Mouse (Mus musculus) testis, postnatal 14 days (tissue): ENCODE data around the gene Mdc1.
"Not testable (repeated sequence)": the region's sequence is repeated elsewhere in the genome, so short reads cannot be mapped to it uniquely, and the experiment has no call there.

ENCODE experiments used
- DNase-seq: peaks from one replicate; pipeline ENCODE4 v3.0.0; 2021; ENCODE audit warnings: low spot score

The Mdc1 gene

GRCm38 (mm10) chr17:35822964-35823937 is 18.1 kb upstream of the Mdc1 start, which contains the start of gene Flot1:
TSS of gene Flot1 (plus strand) at chr17:35823230.
- peak; percentile 81 for DNase-seq

GRCm38 (mm10) chr17:35824402-35824801 is 16.9 kb upstream of the Mdc1 start:
- no peak for DNase-seq

DNA sequence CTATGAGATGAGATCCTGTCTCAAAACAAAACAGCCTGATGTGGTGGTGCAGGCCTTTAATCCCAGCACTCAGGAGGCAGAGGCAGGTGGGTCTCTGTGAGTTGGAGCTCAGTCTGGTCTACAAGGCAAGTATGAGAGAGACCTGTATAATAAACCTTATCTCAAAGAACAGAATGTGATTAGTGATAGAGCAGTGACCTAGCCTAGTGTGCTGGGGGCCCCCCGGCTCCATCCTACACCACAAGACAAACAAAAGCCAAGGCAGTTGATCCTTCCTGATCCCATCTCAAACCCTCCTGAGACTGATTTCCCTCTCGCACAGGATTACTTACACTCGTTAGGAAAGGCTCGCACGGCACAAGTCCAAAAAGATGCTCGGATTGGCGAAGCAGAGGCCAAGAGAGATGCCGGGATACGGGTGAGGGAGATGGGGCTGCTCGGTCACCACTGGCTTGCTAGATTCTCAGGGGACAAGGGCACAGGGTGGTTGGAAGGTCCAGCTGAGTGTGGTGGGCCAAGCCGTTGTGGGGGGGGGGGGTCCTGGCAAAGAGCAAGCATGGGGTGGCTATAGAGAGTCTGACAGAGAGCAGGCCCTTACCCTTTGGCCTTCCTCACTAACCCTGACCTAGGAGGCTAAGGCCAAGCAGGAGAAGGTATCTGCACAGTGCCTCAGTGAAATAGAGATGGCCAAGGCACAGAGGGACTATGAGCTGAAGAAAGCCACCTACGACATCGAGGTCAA is 16.0 kb upstream of the Mdc1 start:
- DNase-seq: no peak

DNA sequence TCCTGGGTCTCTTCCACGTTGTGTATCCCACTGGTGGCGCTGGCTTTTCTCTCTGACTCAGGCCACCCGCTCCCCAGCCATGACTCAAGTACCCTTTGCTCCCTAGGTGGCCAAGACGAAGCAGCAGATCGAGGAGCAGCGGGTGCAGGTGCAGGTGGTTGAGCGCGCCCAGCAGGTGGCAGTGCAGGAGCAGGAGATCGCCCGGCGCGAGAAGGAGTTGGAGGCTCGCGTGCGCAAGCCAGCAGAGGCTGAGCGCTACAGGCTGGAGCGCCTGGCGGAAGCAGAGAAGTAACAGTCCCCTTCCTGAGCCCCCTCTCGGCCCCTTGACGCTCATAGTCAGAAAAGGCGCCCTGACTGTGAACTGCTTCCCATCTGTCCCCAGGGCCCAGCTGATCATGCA is 11.6 kb upstream of the Mdc1 start:
- DNase-seq: peak; percentile 82

DNA sequence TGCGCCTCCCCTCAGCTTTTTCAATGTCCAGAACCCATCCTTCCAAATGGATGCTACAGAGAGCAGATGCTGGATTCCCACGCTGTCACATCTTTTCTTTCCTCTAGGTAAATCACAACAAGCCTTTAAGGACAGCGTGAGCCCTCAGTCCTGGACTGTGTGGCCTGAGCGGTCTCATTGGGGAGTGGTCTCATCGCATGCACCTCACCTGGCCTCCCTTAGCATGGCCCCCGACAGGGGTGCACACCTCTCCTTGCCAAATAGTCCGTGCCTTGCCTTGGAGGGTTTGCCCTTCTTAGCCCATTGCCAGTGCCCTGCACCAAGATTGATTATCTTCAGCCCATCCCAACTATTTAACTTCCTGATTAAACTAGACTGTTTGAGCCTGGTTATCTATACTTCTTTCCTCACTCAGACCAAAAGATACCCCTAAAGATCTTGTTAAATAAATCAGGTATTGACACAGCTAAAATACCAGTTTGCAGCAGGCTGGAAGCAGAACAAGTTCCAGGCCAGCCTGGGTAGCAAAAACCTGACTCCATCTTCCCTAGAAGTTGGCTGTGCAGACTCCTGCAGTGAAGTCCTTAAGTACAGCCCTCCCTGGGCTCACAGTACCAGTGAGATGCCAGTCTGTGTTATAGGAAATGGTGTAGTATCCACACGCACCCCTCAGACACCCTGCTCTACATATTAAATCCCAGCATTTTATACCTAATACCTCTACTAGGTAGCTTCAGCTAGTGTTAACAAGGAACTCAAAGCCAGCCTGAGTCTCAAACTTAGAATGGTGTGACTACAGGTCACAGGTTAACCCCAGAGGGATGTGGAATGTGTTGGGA is 8.7 kb upstream of the Mdc1 start:
- DNase-seq: no peak

DNA sequence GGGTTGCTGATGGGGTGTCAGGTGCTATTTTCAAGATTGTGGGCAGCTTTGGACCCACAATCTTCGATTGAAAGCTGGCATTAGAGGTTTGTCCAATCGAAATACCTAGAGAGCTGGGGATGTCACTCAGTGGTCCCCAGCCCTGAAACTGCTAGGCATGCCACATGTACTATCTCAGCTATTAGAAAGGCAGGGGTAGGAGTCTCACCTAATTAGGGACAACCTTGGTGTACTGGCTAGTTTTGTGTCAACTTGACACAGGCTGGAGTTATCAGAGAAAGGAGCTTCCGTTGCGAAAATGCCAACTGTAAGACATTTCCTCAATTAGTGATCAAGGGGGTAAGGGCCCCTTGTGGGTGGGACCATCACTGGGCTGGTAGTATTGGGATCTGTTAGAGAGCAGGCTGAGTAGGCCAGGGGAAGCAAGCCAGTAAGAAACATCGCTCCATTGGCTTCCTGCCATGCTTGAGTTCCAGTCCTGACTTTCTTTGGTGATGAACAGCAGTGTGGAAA is 8.0 kb upstream of the Mdc1 start:
- no peak for DNase-seq

DNA sequence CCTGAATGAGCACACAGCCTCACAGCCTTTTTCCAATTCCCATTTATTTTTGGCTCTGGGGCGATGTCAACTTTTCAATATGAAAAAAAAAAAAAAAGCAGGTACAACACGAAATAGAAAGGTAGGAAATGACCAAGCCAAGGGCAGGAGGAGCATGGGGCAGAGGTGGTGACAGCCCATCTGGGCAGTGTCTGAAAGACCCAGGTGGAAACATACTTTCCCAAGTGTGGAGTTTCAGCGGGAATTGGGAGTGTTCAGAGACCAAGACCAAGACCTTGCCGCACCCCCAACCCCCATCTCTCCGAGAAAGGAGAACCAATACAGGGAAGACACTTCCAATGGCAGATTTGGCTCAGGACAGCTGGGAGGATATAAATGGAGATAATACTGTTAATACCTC is 7.4 kb upstream of the Mdc1 start:
- DNase-seq: no peak

- no peak for DNase-seq
Measured at GRCm38 (mm10) chr17:35834696-35835422, 6.5 kb upstream of the Mdc1 start.

- no peak for DNase-seq
Measured at GRCm38 (mm10) chr17:35835424-35836140, 5.7 kb upstream of the Mdc1 start.

- peak; percentile 76 for DNase-seq
Measured at GRCm38 (mm10) chr17:35836178-35836965, 4.9 kb upstream of the Mdc1 start.

GRCm38 (mm10) chr17:35836991-35837422 is 4.3 kb upstream of the Mdc1 start:
- DNase-seq: peak; percentile 87

DNA sequence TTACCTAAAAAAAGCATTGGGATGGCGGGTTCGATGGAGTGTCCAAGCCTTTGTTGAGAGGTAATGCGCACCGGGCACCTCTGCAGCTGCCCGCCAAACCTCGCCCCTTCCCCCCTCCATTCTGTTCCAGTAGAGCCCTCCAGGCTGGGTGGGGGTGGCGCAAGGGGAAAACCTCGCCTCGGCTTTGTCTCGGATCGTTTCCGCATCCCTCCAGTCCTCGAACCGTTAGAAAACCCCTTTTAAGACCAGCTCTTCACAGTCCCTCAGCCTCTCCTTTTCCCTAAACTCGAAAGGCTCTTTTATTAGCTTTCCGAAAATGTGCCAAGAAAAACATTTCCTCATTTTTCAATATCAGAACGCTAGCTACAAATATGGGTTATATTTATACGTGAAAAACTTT is 3.8 kb upstream of the Mdc1 start:
- DNase-seq: peak; percentile 52

DNA sequence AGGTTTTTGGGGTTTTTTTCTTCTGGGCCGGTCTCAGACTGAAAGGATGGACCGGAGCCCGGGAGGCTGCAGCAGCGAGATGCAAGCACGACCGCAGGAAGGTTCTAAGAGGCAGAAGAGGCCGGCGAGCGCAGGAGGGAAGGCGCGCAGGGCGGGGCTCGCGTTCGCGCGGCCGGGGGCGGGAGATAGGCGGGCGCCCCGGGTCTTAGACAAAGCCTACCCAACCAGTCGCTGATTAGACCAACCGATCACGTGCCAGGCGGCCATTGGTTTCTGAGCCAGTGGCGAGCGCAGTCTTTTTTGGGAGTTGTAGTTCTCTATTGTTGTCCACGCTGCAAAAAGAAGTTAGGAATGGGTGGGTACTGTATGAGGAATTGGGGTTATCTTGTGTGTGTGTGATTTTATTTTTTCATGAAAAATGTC is 3.2 kb upstream of the Mdc1 start, which contains the start of gene Tubb5:
Tubb5 (minus strand) TSS at position 185 of the 423 bp plus-strand sequence.
- peak; percentile 92 for DNase-seq

GRCm38 (mm10) chr17:35838570-35838969 is 2.7 kb upstream of the Mdc1 start:
- peak; percentile 86 for DNase-seq

GRCm38 (mm10) chr17:35839002-35839401 is 2.3 kb upstream of the Mdc1 start:
- not testable (repeated sequence) for DNase-seq

GRCm38 (mm10) chr17:35840561-35840960 is 754 bp upstream of the Mdc1 start:
- DNase-seq: no peak

GRCm38 (mm10) chr17:35842006-35842405 is 691 bp downstream of the Mdc1 start:
- peak; percentile 29 for DNase-seq

DNA sequence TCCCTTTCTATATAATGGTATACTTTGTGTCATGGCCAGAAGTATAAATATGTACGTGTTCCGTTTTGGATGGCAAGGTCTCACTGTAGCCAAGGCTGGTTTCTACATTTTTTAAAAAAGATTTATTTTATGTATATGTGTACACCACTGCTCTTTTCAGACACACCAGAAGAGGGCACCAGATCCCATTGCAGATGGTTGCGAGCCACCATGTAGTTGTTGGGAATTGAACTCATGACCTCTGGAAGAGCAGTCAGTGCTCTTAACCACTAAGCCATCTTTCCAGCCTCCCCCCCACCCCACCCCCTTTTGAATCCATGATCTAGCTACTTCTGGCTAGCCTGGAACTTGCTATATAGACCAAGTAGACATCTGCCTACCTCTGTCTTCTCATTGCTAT is 2.2 kb downstream of the Mdc1 start:
- DNase-seq: peak; percentile 6

DNA sequence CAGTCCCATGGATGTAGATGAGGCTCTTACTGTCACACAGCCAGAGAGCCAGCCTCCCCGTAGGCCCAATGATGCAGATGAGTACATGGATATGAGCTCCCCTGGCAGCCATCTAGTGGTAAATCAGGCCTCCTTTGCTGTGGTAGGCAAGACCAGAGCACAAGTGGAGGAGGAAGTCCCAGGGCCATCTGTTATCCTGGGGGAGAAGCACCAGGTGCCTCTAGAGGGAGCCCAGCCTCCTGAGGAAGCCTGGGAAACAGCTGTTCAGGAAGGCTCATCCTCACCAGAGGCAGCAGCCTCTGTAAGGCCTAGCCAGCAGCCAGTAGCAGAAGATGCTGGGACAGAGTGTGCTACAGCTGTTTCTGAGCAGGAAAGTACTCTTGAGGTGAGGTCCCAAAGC is 6.8 kb downstream of the Mdc1 start:
- DNase-seq: peak; percentile 21
